Mouse (Mus musculus): ENCODE results near the gene Arhgef7. TPM values are rescaled to one million over a fixed set of nuclear protein-coding genes. Genes with fewer than 3 reads are reported as not detected.
A peak's percentile ranks its signal among the peaks of the same experiment; 100 is the strongest.

Gene Arhgef7
- polyA plus RNA-seq, 1 experiment from 2014 or later, result 71.1 TPM

- peaks cover 6% of the 10 kb centered on the region for H3K4me1 ChIP-seq (ENCODE audit: control insufficient read depth, insufficient read depth, low read length)
- no peak for ATAC-seq (ENCODE audit: insufficient read depth, low FRiP score, low TSS enrichment)
- no peaks in the 10 kb centered on the region for H3K36me3 ChIP-seq (ENCODE audit: control insufficient read depth, insufficient read depth, low read length)
- no peak for DNase-seq (ENCODE audit: low spot score)
- H3K9ac ChIP-seq (ENCODE audit: low read length), result no peak overlapping the region
- no peaks in the 10 kb centered on the region for H3K27me3 ChIP-seq (ENCODE audit: control insufficient read depth, insufficient read depth, low read length)
- 92% methylated on average over 5 of the region's 5 CpGs for WGBS
- no peak overlapping the region for H3K27ac ChIP-seq (ENCODE audit: low read depth, low read length)
- H3K9me3 ChIP-seq (ENCODE audit: control insufficient read depth, low read length), result no peaks in the 10 kb centered on the region
- H3K4me3 ChIP-seq (ENCODE audit: low read depth, low read length), result no peak overlapping the region
- no peak overlapping the region for H3K4me2 ChIP-seq (ENCODE audit: low read depth)
Observed at GRCm38 (mm10) chr8:11767213-11767840, 39.8 kb downstream of the Arhgef7 start.

- Histone ChIP-seq H3K27ac (ENCODE audit: low read depth, low read length) (no peak overlapping the region; the same call in 1 of the 2 replicates), H3K36me3 (ENCODE audit: control insufficient read depth, insufficient read depth, low read length) (no peaks in the 10 kb centered on the region), H3K9me3 (ENCODE audit: control insufficient read depth, low read length) (no peaks in the 10 kb centered on the region), H3K4me3 (ENCODE audit: low read depth, low read length) (no peak overlapping the region), H3K4me1 (ENCODE audit: control insufficient read depth, insufficient read depth, low read length) (peaks cover 19% of the 10 kb centered on the region), H3K4me2 (ENCODE audit: low read depth) (no peak overlapping the region), H3K27me3 (ENCODE audit: control insufficient read depth, insufficient read depth, low read length) (no peaks in the 10 kb centered on the region), H3K9ac (ENCODE audit: low read length) (no peak overlapping the region)
- 90% methylated on average over 6 of the region's 6 CpGs for WGBS
- ATAC-seq (ENCODE audit: insufficient read depth, low FRiP score, low TSS enrichment) (no peak), DNase-seq (ENCODE audit: low spot score) (no peak)
Observed at GRCm38 (mm10) chr8:11770001-11770400, 42.5 kb downstream of the Arhgef7 start.

GRCm38 (mm10) chr8:11770521-11771080 is 43.1 kb downstream of the Arhgef7 start:
- H3K27me3 ChIP-seq (ENCODE audit: control insufficient read depth, insufficient read depth, low read length), result no peaks in the 10 kb centered on the region
- WGBS, result 65% methylated on average over 7 of the region's 7 CpGs
- ATAC-seq (ENCODE audit: insufficient read depth, low FRiP score, low TSS enrichment) (no peak), DNase-seq (ENCODE audit: low spot score) (peak; percentile 44)
- H3K4me1 ChIP-seq (ENCODE audit: control insufficient read depth, insufficient read depth, low read length), result peaks cover 23% of the 10 kb centered on the region
- H3K9me3 ChIP-seq (ENCODE audit: control insufficient read depth, low read length), result no peaks in the 10 kb centered on the region
- no peak overlapping the region for H3K4me2 ChIP-seq (ENCODE audit: low read depth)
- peak overlapping the region; percentile 50 for H3K27ac ChIP-seq (ENCODE audit: low read depth, low read length)
- H3K9ac ChIP-seq (ENCODE audit: low read length), result no peak overlapping the region
- H3K4me3 ChIP-seq (ENCODE audit: low read depth, low read length), result no peak overlapping the region
- no peaks in the 10 kb centered on the region for H3K36me3 ChIP-seq (ENCODE audit: control insufficient read depth, insufficient read depth, low read length)

GRCm38 (mm10) chr8:11771608-11772007 is 44.1 kb downstream of the Arhgef7 start:
- WGBS, result 90% methylated on average over 5 of the region's 5 CpGs
- DNase-seq (ENCODE audit: low spot score), result no peak

GRCm38 (mm10) chr8:11774195-11775076 is 46.9 kb downstream of the Arhgef7 start:
- no peak for ATAC-seq (ENCODE audit: insufficient read depth, low FRiP score, low TSS enrichment)
- no peaks in the 10 kb centered on the region for H3K36me3 ChIP-seq (ENCODE audit: control insufficient read depth, insufficient read depth, low read length)
- H3K27me3 ChIP-seq (ENCODE audit: control insufficient read depth, insufficient read depth, low read length), result no peaks in the 10 kb centered on the region
- WGBS, result 78% methylated on average over 17 of the region's 17 CpGs
- peaks cover 23% of the 10 kb centered on the region for H3K4me1 ChIP-seq (ENCODE audit: control insufficient read depth, insufficient read depth, low read length)
- no peak overlapping the region for H3K4me3 ChIP-seq (ENCODE audit: low read depth, low read length)
- peak overlapping the region; percentile 29; the same call in 1 of the 2 replicates for H3K27ac ChIP-seq (ENCODE audit: low read depth, low read length)
- no peak overlapping the region for H3K9ac ChIP-seq (ENCODE audit: low read length)
- H3K4me2 ChIP-seq (ENCODE audit: low read depth), result no peak overlapping the region
- DNase-seq (ENCODE audit: low spot score), result no peak
- no peaks in the 10 kb centered on the region for H3K9me3 ChIP-seq (ENCODE audit: control insufficient read depth, low read length)

More at GRCm38 (mm10) chr8:11771608-11772007, 44.1 kb downstream of the Arhgef7 start:
- Histone ChIP-seq H3K9me3 (ENCODE audit: control insufficient read depth, low read length) (no peaks in the 10 kb centered on the region), H3K27me3 (ENCODE audit: control insufficient read depth, insufficient read depth, low read length) (no peaks in the 10 kb centered on the region), H3K4me1 (ENCODE audit: control insufficient read depth, insufficient read depth, low read length) (peaks cover 23% of the 10 kb centered on the region), H3K9ac (ENCODE audit: low read length) (no peak overlapping the region), H3K4me2 (ENCODE audit: low read depth) (no peak overlapping the region), H3K36me3 (ENCODE audit: control insufficient read depth, insufficient read depth, low read length) (no peaks in the 10 kb centered on the region), H3K27ac (ENCODE audit: low read depth, low read length) (no peak overlapping the region), H3K4me3 (ENCODE audit: low read depth, low read length) (no peak overlapping the region)
- no peak for ATAC-seq (ENCODE audit: insufficient read depth, low FRiP score, low TSS enrichment)

- H3K4me1 ChIP-seq (ENCODE audit: control insufficient read depth, insufficient read depth, low read length), result peaks cover 18% of the 10 kb centered on the region
- no peak overlapping the region for H3K4me3 ChIP-seq (ENCODE audit: low read depth, low read length)
- no peaks in the 10 kb centered on the region for H3K36me3 ChIP-seq (ENCODE audit: control insufficient read depth, insufficient read depth, low read length)
- no peaks in the 10 kb centered on the region for H3K27me3 ChIP-seq (ENCODE audit: control insufficient read depth, insufficient read depth, low read length)
- 73% methylated on average over 7 of the region's 7 CpGs for WGBS
- H3K27ac ChIP-seq (ENCODE audit: low read depth, low read length), result no peak overlapping the region
- H3K9me3 ChIP-seq (ENCODE audit: control insufficient read depth, low read length), result no peaks in the 10 kb centered on the region
- no peak for ATAC-seq (ENCODE audit: insufficient read depth, low FRiP score, low TSS enrichment)
- no peak overlapping the region for H3K9ac ChIP-seq (ENCODE audit: low read length)
- DNase-seq (ENCODE audit: low spot score), result no peak
- no peak overlapping the region for H3K4me2 ChIP-seq (ENCODE audit: low read depth)
Observed at GRCm38 (mm10) chr8:11775889-11776288, 48.4 kb downstream of the Arhgef7 start.

- Histone ChIP-seq H3K4me2 (ENCODE audit: low read depth) (no peak overlapping the region), H3K9me3 (ENCODE audit: control insufficient read depth, low read length) (no peaks in the 10 kb centered on the region), H3K4me1 (ENCODE audit: control insufficient read depth, insufficient read depth, low read length) (peaks cover 18% of the 10 kb centered on the region), H3K27me3 (ENCODE audit: control insufficient read depth, insufficient read depth, low read length) (no peaks in the 10 kb centered on the region), H3K4me3 (ENCODE audit: low read depth, low read length) (no peak overlapping the region), H3K27ac (ENCODE audit: low read depth, low read length) (no peak overlapping the region), H3K9ac (ENCODE audit: low read length) (no peak overlapping the region), H3K36me3 (ENCODE audit: control insufficient read depth, insufficient read depth, low read length) (no peaks in the 10 kb centered on the region)
- DNase-seq (ENCODE audit: low spot score), result no peak
- ATAC-seq (ENCODE audit: insufficient read depth, low FRiP score, low TSS enrichment), result no peak
- 89% methylated on average over 8 of the region's 8 CpGs for WGBS
Observed at GRCm38 (mm10) chr8:11776451-11777180, 49.1 kb downstream of the Arhgef7 start.

- ATAC-seq (ENCODE audit: insufficient read depth, low FRiP score, low TSS enrichment) (no peak), DNase-seq (ENCODE audit: low spot score) (no peak)
- Histone ChIP-seq H3K4me1 (ENCODE audit: control insufficient read depth, insufficient read depth, low read length) (peaks cover 18% of the 10 kb centered on the region), H3K4me2 (ENCODE audit: low read depth) (no peak overlapping the region), H3K27ac (ENCODE audit: low read depth, low read length) (no peak overlapping the region), H3K4me3 (ENCODE audit: low read depth, low read length) (no peak overlapping the region), H3K9ac (ENCODE audit: low read length) (no peak overlapping the region), H3K27me3 (ENCODE audit: control insufficient read depth, insufficient read depth, low read length) (no peaks in the 10 kb centered on the region), H3K9me3 (ENCODE audit: control insufficient read depth, low read length) (no peaks in the 10 kb centered on the region), H3K36me3 (ENCODE audit: control insufficient read depth, insufficient read depth, low read length) (no peaks in the 10 kb centered on the region; the same call in 1 of the 2 replicates)
- WGBS, result 80% methylated on average over 10 of the region's 10 CpGs
Observed at GRCm38 (mm10) chr8:11777201-11777600, 49.7 kb downstream of the Arhgef7 start.
